29 mouse cellular contexts compared by ENCODE assay signal in the genomic region with DNA sequence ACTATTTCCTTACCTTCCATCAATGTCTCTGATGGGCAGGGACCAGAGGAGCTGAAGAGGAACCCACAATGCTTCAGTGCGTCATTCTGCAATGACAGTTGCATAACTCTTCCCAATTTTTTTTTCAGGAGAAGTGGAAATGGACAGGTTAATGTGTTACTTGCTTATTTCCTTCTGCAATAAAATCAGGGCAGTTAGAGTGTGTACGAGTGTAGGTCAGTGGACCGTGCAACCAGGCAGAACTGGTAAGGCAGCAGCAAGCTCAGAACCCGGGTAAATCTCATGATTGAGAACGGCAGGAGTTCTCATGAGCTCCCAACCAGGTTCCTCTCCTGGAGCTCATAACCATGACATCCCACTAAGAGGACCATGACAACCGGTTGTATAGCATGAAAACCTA. TPM values are rescaled to one million over a fixed set of nuclear protein-coding genes. Genes with fewer than 3 reads are reported as not detected.
DNase-seq lines count a peak whose midpoint lies in the region; ATAC-seq and TF ChIP-seq lines count a peak whose summit lies in the region.
"Had no signal": no experiment of that assay in that cellular context is flagged by ENCODE, and none has a peak within 500 bp of the region (broad histone marks: within the 10 kb centered on the region; RNA-seq: fewer than 3 reads in every experiment).

No protein-coding gene starts in this region.

- DNase-seq in Patski (ENCODE audit: low read depth, low spot score) = peak; percentile 19
- peak; percentile 10 to 37 for DNase-seq in kidney, postnatal 4 days
- DNase-seq in thymus, adult 2 months = no peak
- DNase-seq in lung, adult 18-20 months = no peak
- DNase-seq in adrenal gland, postnatal 14 days = no peak
- DNase-seq: adrenal gland, adult 2 months; cerebellum, adult 2 months; cerebellum, postnatal 25 days; forebrain, postnatal 0 days; gastrocnemius, postnatal 14 days; heart, adult 2 months; liver; liver, postnatal 0 days; lung, postnatal 10 days had no signal

- no peaks in the 10 kb centered on the region for H3K9me3 ChIP-seq in intestine, postnatal 0 days (ENCODE audit: control insufficient read depth)
- H3K9me3 ChIP-seq in kidney, embryonic 16.5 days (ENCODE audit: low read length) = no peaks in the 10 kb centered on the region
- H3K9me3 ChIP-seq: embryonic facial prominence, embryonic 12.5 days; hindbrain, embryonic 10.5 days; limb, embryonic 10.5 days; midbrain, embryonic 12.5 days had no signal

- H3K4me3 ChIP-seq in intestine, postnatal 0 days (ENCODE audit: low read depth, low read length) = no peak overlapping the region
- H3K4me3 ChIP-seq in kidney, embryonic 16.5 days (ENCODE audit: low read length) = no peak overlapping the region
- no peak overlapping the region for H3K4me3 ChIP-seq in thymus, adult 2 months (ENCODE audit: control insufficient read depth, insufficient read depth, low read length)
- H3K4me3 ChIP-seq: embryonic facial prominence, embryonic 12.5 days; heart, adult 2 months; hindbrain, embryonic 10.5 days; limb, embryonic 10.5 days; midbrain, embryonic 12.5 days had no signal

- in situ Hi-C loops in Patski (cut with MboI; ENCODE audit: low pct_unique_long_range_greater_than_20kb) = loop anchor here (25.0 kb wide), 1 partner anchor 430 kb away; no protein-coding TSS in a partner anchor

- no peaks in the 10 kb centered on the region for H3K36me3 ChIP-seq in intestine, postnatal 0 days (ENCODE audit: control insufficient read depth, insufficient read depth)
- H3K36me3 ChIP-seq in kidney, embryonic 16.5 days (ENCODE audit: insufficient read depth, low read length) = no peaks in the 10 kb centered on the region
- H3K36me3 ChIP-seq in thymus, adult 2 months (ENCODE audit: control insufficient read depth, insufficient read depth, low read length) = no peaks in the 10 kb centered on the region
- H3K36me3 ChIP-seq: embryonic facial prominence, embryonic 12.5 days; hindbrain, embryonic 10.5 days; limb, embryonic 10.5 days; midbrain, embryonic 12.5 days had no signal

- CTCF ChIA-PET in Patski (lab: Charles Lee) = interaction anchor here (0.7 to 0.8 kb wide), 2 partner anchors 205 to 438 kb away, joined by 3 to 5 read pairs; no protein-coding TSS in a partner anchor

- peak overlapping the region; percentile 88 for H3K27ac ChIP-seq in intestine, postnatal 0 days (ENCODE audit: low read depth, low read length)
- H3K27ac ChIP-seq in kidney, embryonic 16.5 days (ENCODE audit: low read length) = 0 out of 2 replicates have a peak overlapping the region, but pooled peaks have one; percentile 12
- H3K27ac ChIP-seq in thymus, adult 2 months (ENCODE audit: control insufficient read depth, insufficient read depth, low read length) = no peak overlapping the region
- H3K27ac ChIP-seq: embryonic facial prominence, embryonic 12.5 days; heart, adult 2 months; hindbrain, embryonic 10.5 days; limb, embryonic 10.5 days; midbrain, embryonic 12.5 days had no signal

- POLR2A ChIA-PET in Patski (lab: Charles Lee) = no interaction called here

- ATAC-seq in Patski = peak; percentile 78
- peak; percentile 75 for ATAC-seq in intestine, postnatal 0 days
- peak; percentile 87 for ATAC-seq in kidney, embryonic 16.5 days (ENCODE audit: low FRiP score, low TSS enrichment)
- ATAC-seq: forebrain, postnatal 0 days; hindbrain, embryonic 16.5 days; liver, postnatal 0 days had no signal

- no peak overlapping the region for H3K9ac ChIP-seq in intestine, postnatal 0 days (ENCODE audit: low read depth, low read length)
- no peak overlapping the region for H3K9ac ChIP-seq in kidney, embryonic 16.5 days (replicated peaks; ENCODE audit: low read length)
- H3K9ac ChIP-seq: embryonic facial prominence, embryonic 12.5 days; forebrain, postnatal 0 days; liver, postnatal 0 days; midbrain, embryonic 12.5 days had no signal

- H3K4me1 ChIP-seq in intestine, postnatal 0 days (replicated peaks; ENCODE audit: control insufficient read depth, insufficient read depth, low read length) = peaks cover 16% of the 10 kb centered on the region
- no peaks in the 10 kb centered on the region for H3K4me1 ChIP-seq in kidney, embryonic 16.5 days (ENCODE audit: insufficient read depth, low read length)
- H3K4me1 ChIP-seq in thymus, adult 2 months (replicated peaks; ENCODE audit: control insufficient read depth, insufficient read depth, low read length) = no peaks in the 10 kb centered on the region
- H3K4me1 ChIP-seq: embryonic facial prominence, embryonic 12.5 days; hindbrain, embryonic 10.5 days; limb, embryonic 10.5 days; midbrain, embryonic 12.5 days had no signal

- 42% methylated on average over 6 of the region's 6 CpGs for WGBS in intestine, postnatal 0 days
- 65% methylated on average over 6 of the region's 6 CpGs for WGBS in kidney, embryonic 16.5 days
- WGBS in thymus, adult 2 months = 92% methylated on average over 6 of the region's 6 CpGs

- no peaks in the 10 kb centered on the region for H3K27me3 ChIP-seq in Patski
- no peaks in the 10 kb centered on the region for H3K27me3 ChIP-seq in intestine, postnatal 0 days (replicated peaks; ENCODE audit: control insufficient read depth, insufficient read depth, low read length)
- H3K27me3 ChIP-seq in kidney, embryonic 16.5 days (ENCODE audit: insufficient read depth, low read length) = no peaks in the 10 kb centered on the region
- no peaks in the 10 kb centered on the region for H3K27me3 ChIP-seq in thymus, adult 2 months (ENCODE audit: control insufficient read depth, insufficient read depth, low read length)
- H3K27me3 ChIP-seq: embryonic facial prominence, embryonic 12.5 days; midbrain, embryonic 12.5 days had no signal

- no peak overlapping the region; the same call in 1 of the 2 replicates for H3K4me2 ChIP-seq in intestine, postnatal 0 days (replicated peaks; ENCODE audit: low read depth)
- H3K4me2 ChIP-seq in kidney, embryonic 16.5 days (replicated peaks; ENCODE audit: low read depth, low read length) = no peak overlapping the region
- H3K4me2 ChIP-seq: embryonic facial prominence, embryonic 12.5 days; midbrain, embryonic 12.5 days had no signal

- no peak for TF ChIP-seq POLR2A in thymus, adult 2 months (IDR thresholded peaks at IDR 0.05; ENCODE audit: control insufficient read depth, extremely low read depth, insufficient read depth, low read length, poor library complexity)

- no peak for TF ChIP-seq CTCF in Patski (IDR thresholded peaks at IDR 0.05)
- no peak for TF ChIP-seq CTCF in intestine, postnatal 0 days (IDR thresholded peaks at IDR 0.05; ENCODE audit: low read depth)
- no peak for TF ChIP-seq CTCF in thymus, adult 2 months (IDR thresholded peaks at IDR 0.05; ENCODE audit: borderline replicate concordance, control insufficient read depth, extremely low read depth, insufficient read depth, low read length, poor library complexity)

RNA-seq across cellular contexts. Expression of a gene that starts 8.3 kb away (rescaled TPM):
- not detected for polyA plus RNA-seq in Patski (2021)
- polyA plus RNA-seq in intestine, postnatal 0 days (2015; fragmentation: Nextera tagmentation; extraction: Ambion mirVana) = not detected in 2 replicates
- not detected in 2 replicates for polyA plus RNA-seq in kidney, embryonic 16.5 days (2015; fragmentation: Nextera tagmentation; extraction: Ambion mirVana)
- not detected in 2 replicates for polyA plus RNA-seq in thymus, adult 2 months (2012; rRNA removed)
- total RNA-seq in adrenal gland, postnatal 14 days (2021) = not detected in 2 replicates
- total RNA-seq: adrenal gland, adult 2 months; ES-E14; forebrain, postnatal 0 days; gastrocnemius, postnatal 14 days; heart, adult 2 months; layer of hippocampus, postnatal 14 days; megakaryocyte progenitor cell, adult 5-6 weeks; monocyte, adult 5-6 weeks; neutrophil, adult 5-6 weeks had no signal
- polyA plus RNA-seq: adrenal gland, adult 2 months; cerebellum, adult 2 months; embryonic facial prominence, embryonic 12.5 days; forebrain, embryonic 11.5 days; forebrain, postnatal 0 days; heart, adult 2 months; heart, postnatal 0 days; hindbrain, embryonic 10.5 days; hindbrain, embryonic 16.5 days; limb, embryonic 10.5 days; liver, postnatal 0 days; midbrain, embryonic 12.5 days; urinary bladder, adult 2 months had no signal

RNA-seq across cellular contexts. Expression of a gene that starts 32.0 kb away (rescaled TPM):
- not detected for polyA plus RNA-seq in Patski (2021)
- polyA plus RNA-seq in intestine, postnatal 0 days (2015; fragmentation: Nextera tagmentation; extraction: Ambion mirVana) = not detected in 2 replicates
- polyA plus RNA-seq in kidney, embryonic 16.5 days (2015; fragmentation: Nextera tagmentation; extraction: Ambion mirVana) = not detected in 2 replicates
- polyA plus RNA-seq in thymus, adult 2 months (2012; rRNA removed) = not detected in 2 replicates
- not detected in 2 replicates for total RNA-seq in adrenal gland, postnatal 14 days (2021)
- total RNA-seq: adrenal gland, adult 2 months; ES-E14; forebrain, postnatal 0 days; gastrocnemius, postnatal 14 days; heart, adult 2 months; layer of hippocampus, postnatal 14 days; megakaryocyte progenitor cell, adult 5-6 weeks; monocyte, adult 5-6 weeks; neutrophil, adult 5-6 weeks had no signal
- polyA plus RNA-seq: adrenal gland, adult 2 months; cerebellum, adult 2 months; embryonic facial prominence, embryonic 12.5 days; forebrain, embryonic 11.5 days; forebrain, postnatal 0 days; heart, adult 2 months; heart, postnatal 0 days; hindbrain, embryonic 10.5 days; hindbrain, embryonic 16.5 days; limb, embryonic 10.5 days; liver, postnatal 0 days; midbrain, embryonic 12.5 days; urinary bladder, adult 2 months had no signal

RNA-seq across cellular contexts. Expression of a gene that starts 36.3 kb away (rescaled TPM):
- not detected for polyA plus RNA-seq in Patski (2021)
- polyA plus RNA-seq in intestine, postnatal 0 days (2015; fragmentation: Nextera tagmentation; extraction: Ambion mirVana) = not detected in 2 replicates
- polyA plus RNA-seq in kidney, embryonic 16.5 days (2015; fragmentation: Nextera tagmentation; extraction: Ambion mirVana) = not detected in 2 replicates
- not detected in 2 replicates for polyA plus RNA-seq in thymus, adult 2 months (2012; rRNA removed)
- not detected in 2 replicates for total RNA-seq in adrenal gland, postnatal 14 days (2021)
- total RNA-seq: adrenal gland, adult 2 months; ES-E14; forebrain, postnatal 0 days; gastrocnemius, postnatal 14 days; heart, adult 2 months; layer of hippocampus, postnatal 14 days; megakaryocyte progenitor cell, adult 5-6 weeks; monocyte, adult 5-6 weeks; neutrophil, adult 5-6 weeks had no signal
- polyA plus RNA-seq: adrenal gland, adult 2 months; cerebellum, adult 2 months; embryonic facial prominence, embryonic 12.5 days; forebrain, embryonic 11.5 days; forebrain, postnatal 0 days; heart, adult 2 months; heart, postnatal 0 days; hindbrain, embryonic 10.5 days; hindbrain, embryonic 16.5 days; limb, embryonic 10.5 days; liver, postnatal 0 days; midbrain, embryonic 12.5 days; urinary bladder, adult 2 months had no signal

RNA-seq across cellular contexts. Expression of a gene that starts 46.2 kb away (rescaled TPM):
- 0.05 TPM for polyA plus RNA-seq in Patski (2021)
- 5.8 and 6.8 TPM in 2 replicates for polyA plus RNA-seq in intestine, postnatal 0 days (2015; fragmentation: Nextera tagmentation; extraction: Ambion mirVana)
- polyA plus RNA-seq in kidney, embryonic 16.5 days (2015; fragmentation: Nextera tagmentation; extraction: Ambion mirVana) = 1.5 and 2.4 TPM in 2 replicates
- 0.06 and 0.07 TPM in 2 replicates for polyA plus RNA-seq in thymus, adult 2 months (2012; rRNA removed)
- total RNA-seq in adrenal gland, postnatal 14 days (2021) = 0.26 TPM in 1 of 2 replicates, not detected in the other
- total RNA-seq: gastrocnemius, postnatal 14 days; megakaryocyte progenitor cell, adult 5-6 weeks; monocyte, adult 5-6 weeks; neutrophil, adult 5-6 weeks had no signal
- polyA plus RNA-seq: liver, postnatal 0 days had no signal

RNA-seq across cellular contexts. Expression of a gene that starts 48.9 kb away (rescaled TPM):
- polyA plus RNA-seq in Patski (2021) = not detected
- not detected in 2 replicates for polyA plus RNA-seq in intestine, postnatal 0 days (2015; fragmentation: Nextera tagmentation; extraction: Ambion mirVana)
- polyA plus RNA-seq in kidney, embryonic 16.5 days (2015; fragmentation: Nextera tagmentation; extraction: Ambion mirVana) = not detected in 2 replicates
- polyA plus RNA-seq in thymus, adult 2 months (2012; rRNA removed) = not detected in 2 replicates
- not detected in 2 replicates for total RNA-seq in adrenal gland, postnatal 14 days (2021)
- total RNA-seq: adrenal gland, adult 2 months; ES-E14; forebrain, postnatal 0 days; gastrocnemius, postnatal 14 days; heart, adult 2 months; layer of hippocampus, postnatal 14 days; megakaryocyte progenitor cell, adult 5-6 weeks; monocyte, adult 5-6 weeks; neutrophil, adult 5-6 weeks had no signal
- polyA plus RNA-seq: adrenal gland, adult 2 months; cerebellum, adult 2 months; embryonic facial prominence, embryonic 12.5 days; forebrain, embryonic 11.5 days; forebrain, postnatal 0 days; heart, adult 2 months; heart, postnatal 0 days; hindbrain, embryonic 10.5 days; hindbrain, embryonic 16.5 days; limb, embryonic 10.5 days; liver, postnatal 0 days; midbrain, embryonic 12.5 days; urinary bladder, adult 2 months had no signal

Comparison
In these comparisons a context has a peak if more than half of its experiments do, and no peak if none do; other contexts are left out.
1. DNase-seq: peak in Patski (single experiment) and kidney, postnatal 4 days (2 of 2); none in thymus, adult 2 months (single experiment), lung, adult 18-20 months (0 of 2) and adrenal gland, postnatal 14 days (single experiment).
2. Peak in every context shown above with its lines, with median percentiles within 50 percentile points of each other: ATAC-seq.